Mouse (Mus musculus) lung, embryonic 16.5 days (tissue): Measurements from ENCODE around the gene Tbxa2r. TPM values are rescaled to one million over a fixed set of nuclear protein-coding genes. Genes with fewer than 3 reads are reported as not detected.

Source experiments
- ATAC-seq: fragments of 200-750 bp; cut with Nextera tagmentation; 2 replicates; pipeline ENCODE4 v1.8.0; 2017; ENCODE audit warnings: low read depth, mild to moderate bottlenecking, moderate library complexity
- H3K27ac ChIP-seq: fragments of 300-500 bp; sonication (generic); 2 replicates; pipeline ENCODE4 v1.5.1; 2014; ENCODE audit warnings: mild to moderate bottlenecking, control low read depth, low read length
- H3K27me3 ChIP-seq: fragments of 300-500 bp; sonication (generic); 2 replicates; pipeline ENCODE4 v1.6.1; 2014; ENCODE audit warnings: low read depth, low read length, mixed read lengths; ENCODE audit not compliant: control insufficient read depth, insufficient read depth
- H3K36me3 ChIP-seq: fragments of 300-500 bp; sonication (generic); 2 replicates; pipeline ENCODE4 v1.6.1; 2014; ENCODE audit warnings: low read length; ENCODE audit not compliant: control insufficient read depth, insufficient read depth
- H3K4me1 ChIP-seq: fragments of 300-500 bp; sonication (generic); replicated peaks from 2 replicates; pipeline ENCODE4 v1.6.1; 2014; ENCODE audit warnings: low read length, mixed read lengths; ENCODE audit not compliant: control insufficient read depth, insufficient read depth
- H3K4me2 ChIP-seq: fragments of 300-500 bp; sonication (generic); 2 replicates; pipeline ENCODE4 v1.6.1; 2014; ENCODE audit warnings: low read depth, low read length, control low read depth
- H3K4me3 ChIP-seq: fragments of 300-500 bp; sonication (generic); 2 replicates; pipeline ENCODE4 v1.5.1; 2014; ENCODE audit warnings: mild to moderate bottlenecking, low read length, control low read depth
- H3K9ac ChIP-seq: fragments of 300-500 bp; sonication (generic); 2 replicates; pipeline ENCODE4 v1.6.1; 2014; ENCODE audit warnings: low read length, control low read depth
- H3K9me3 ChIP-seq: fragments of 300-500 bp; sonication (generic); 2 replicates; pipeline ENCODE4 v1.6.1; 2016; ENCODE audit warnings: low read length; ENCODE audit not compliant: control insufficient read depth
- WGBS: fragments of 180-500 bp; shearing (Covaris S2); extraction: QIAGEN DNeasy Blood & Tissue Kit; methylation state at CpG from one replicate; pipeline ENCODE4 v1.1.7; 2014; 5-methylcytosine and 5-hydroxymethylcytosine counted together
- polyA plus RNA-seq: library from polyadenylated mRNA; unstranded; fragments of >200 nt; fragmentation: Nextera tagmentation; extraction: Ambion mirVana; gene quantifications from 2 replicates; pipeline ENCODE4 v1.2.1, GENCODE M21; 2015

Tbxa2r gene
- polyA plus RNA-seq, 1 experiment from 2014 or later, result 18.6 TPM

- WGBS, result 2% methylated on average over 77 of the region's 79 CpGs
- H3K27ac ChIP-seq, result peak within 1 kb of the TSS; percentile 48
Measured at GRCm38 (mm10) chr10:81356991-81357844, 28.7 kb downstream of the Tbxa2r start, which contains the start of gene Mfsd12. TSS of gene Mfsd12 (plus strand) at chr10:81357491.

GRCm38 (mm10) chr10:81358209-81358608 is 29.7 kb downstream of the Tbxa2r start:
- ATAC-seq, result no peak
- 21% methylated on average over 4 of the region's 4 CpGs for WGBS
- Histone ChIP-seq H3K4me3 (peak overlapping the region; percentile 84), H3K36me3 (no peaks in the 10 kb centered on the region), H3K27ac (peak overlapping the region; percentile 48; the same call in 1 of the 2 replicates), H3K9me3 (no peaks in the 10 kb centered on the region), H3K27me3 (no peaks in the 10 kb centered on the region; the same call in 1 of the 2 replicates), H3K4me1 (peaks cover 33% of the 10 kb centered on the region), H3K9ac (peak overlapping the region; percentile 89), H3K4me2 (peak overlapping the region; percentile 99)

More at GRCm38 (mm10) chr10:81356991-81357844, 28.7 kb downstream of the Tbxa2r start, which contains the start of gene Mfsd12:
- H3K4me3 ChIP-seq, result peak within 1 kb of the TSS; percentile 84
- peak within 1 kb of the TSS; percentile 89 for H3K9ac ChIP-seq
- H3K4me1 ChIP-seq, result peaks cover 26% of the 10 kb centered on the region
- no peaks in the 10 kb centered on the region for H3K36me3 ChIP-seq
- no peaks in the 10 kb centered on the region for H3K27me3 ChIP-seq
- no peaks in the 10 kb centered on the region for H3K9me3 ChIP-seq
- peak; percentile 92 for ATAC-seq
- peak within 1 kb of the TSS; percentile 99 for H3K4me2 ChIP-seq

GRCm38 (mm10) chr10:81358841-81359240 is 30.3 kb downstream of the Tbxa2r start:
- Histone ChIP-seq H3K27me3 (peaks cover 5% of the 10 kb centered on the region; the same call in 1 of the 2 replicates), H3K4me1 (peaks cover 40% of the 10 kb centered on the region), H3K4me2 (peak overlapping the region; percentile 99), H3K9ac (peak overlapping the region; percentile 27; the same call in 1 of the 2 replicates), H3K4me3 (peak overlapping the region; percentile 84), H3K36me3 (no peaks in the 10 kb centered on the region), H3K27ac (peak overlapping the region; percentile 1; the same call in 1 of the 2 replicates), H3K9me3 (no peaks in the 10 kb centered on the region)
- 59% methylated on average over 1 of the region's 1 CpGs for WGBS
- ATAC-seq, result no peak

- H3K27me3 ChIP-seq, result peaks cover 6% of the 10 kb centered on the region
- 58% methylated on average over 8 of the region's 8 CpGs for WGBS
- peaks cover 58% of the 10 kb centered on the region for H3K4me1 ChIP-seq
- H3K36me3 ChIP-seq, result no peaks in the 10 kb centered on the region
- H3K9me3 ChIP-seq, result no peaks in the 10 kb centered on the region
- ATAC-seq, result no peak
- no peak overlapping the region for H3K4me3 ChIP-seq
- peak overlapping the region; percentile 49 for H3K9ac ChIP-seq
- H3K4me2 ChIP-seq, result no peak overlapping the region
- peak overlapping the region; percentile 67 for H3K27ac ChIP-seq
Measured at GRCm38 (mm10) chr10:81360721-81361120, 32.2 kb downstream of the Tbxa2r start.

- peaks cover 6% of the 10 kb centered on the region for H3K27me3 ChIP-seq
- 51% methylated on average over 12 of the region's 12 CpGs for WGBS
- peak overlapping the region; percentile 60 for H3K4me2 ChIP-seq
- H3K4me3 ChIP-seq, result no peak overlapping the region
- no peaks in the 10 kb centered on the region for H3K9me3 ChIP-seq
- H3K27ac ChIP-seq, result peak overlapping the region; percentile 90
- H3K9ac ChIP-seq, result peak overlapping the region; percentile 49
- ATAC-seq, result peak; percentile 8
- peaks cover 62% of the 10 kb centered on the region for H3K4me1 ChIP-seq
- H3K36me3 ChIP-seq, result peaks cover 8% of the 10 kb centered on the region
Measured at GRCm38 (mm10) chr10:81362336-81362949, 33.9 kb downstream of the Tbxa2r start.

- Histone ChIP-seq H3K4me3 (peak overlapping the region; percentile 34), H3K27me3 (peaks cover 6% of the 10 kb centered on the region), H3K4me2 (peak overlapping the region; percentile 60), H3K36me3 (peaks cover 20% of the 10 kb centered on the region), H3K27ac (peak overlapping the region; percentile 90), H3K9ac (peak overlapping the region; percentile 64), H3K4me1 (peaks cover 53% of the 10 kb centered on the region), H3K9me3 (no peaks in the 10 kb centered on the region)
- 0 out of 2 replicates have a peak, but pooled peaks have one; percentile 6 for ATAC-seq
- 11% methylated on average over 54 of the region's 54 CpGs for WGBS
Measured at GRCm38 (mm10) chr10:81363436-81364346, 35.2 kb downstream of the Tbxa2r start.

GRCm38 (mm10) chr10:81364666-81365065 is 36.1 kb downstream of the Tbxa2r start:
- ATAC-seq, result peak; percentile 1; the same call in 1 of the 2 replicates
- Histone ChIP-seq H3K4me1 (peaks cover 45% of the 10 kb centered on the region), H3K9ac (peak overlapping the region; percentile 64), H3K36me3 (peaks cover 29% of the 10 kb centered on the region), H3K9me3 (no peaks in the 10 kb centered on the region), H3K4me3 (peak overlapping the region; percentile 34), H3K27me3 (peaks cover 6% of the 10 kb centered on the region), H3K4me2 (peak overlapping the region; percentile 60), H3K27ac (peak overlapping the region; percentile 37; the same call in 1 of the 2 replicates)
- WGBS, result 9% methylated on average over 28 of the region's 28 CpGs

- H3K4me1 ChIP-seq, result peaks cover 45% of the 10 kb centered on the region
- H3K9ac ChIP-seq, result no peak overlapping the region
- peak overlapping the region; percentile 60; the same call in 1 of the 2 replicates for H3K4me2 ChIP-seq
- peaks cover 6% of the 10 kb centered on the region for H3K27me3 ChIP-seq
- WGBS, result 28% methylated on average over 4 of the region's 4 CpGs
- H3K9me3 ChIP-seq, result no peaks in the 10 kb centered on the region
- H3K27ac ChIP-seq, result peak overlapping the region; percentile 37; the same call in 1 of the 2 replicates
- no peak overlapping the region for H3K4me3 ChIP-seq
- H3K36me3 ChIP-seq, result peaks cover 33% of the 10 kb centered on the region
- ATAC-seq, result 0 out of 2 replicates have a peak, but pooled peaks have one; percentile 3
Measured at GRCm38 (mm10) chr10:81365073-81365472, 36.5 kb downstream of the Tbxa2r start.
